Mouse (Mus musculus) heart, postnatal 0 days (tissue): ENCODE results near the gene Sfr1.

Source experiments
- CTCF ChIP-seq: IDR thresholded peaks from 2 replicates; pipeline ENCODE4 v1.5.1; 2016; ENCODE audit warnings: antibody characterized with exemption, control low read depth, low read depth
- EP300 ChIP-seq: IDR thresholded peaks from 2 replicates; pipeline ENCODE4 v1.6.1; 2016; ENCODE audit warnings: antibody characterized with exemption, low read depth

GRCm38 (mm10) chr19:47725643-47726140, 5.8 kb upstream of the Sfr1 start:
- TF ChIP-seq CTCF, result no peak
- TF ChIP-seq EP300, result no peak
